Comparison of ENCODE assay signal across 8 mouse cellular contexts in the genomic region with DNA sequence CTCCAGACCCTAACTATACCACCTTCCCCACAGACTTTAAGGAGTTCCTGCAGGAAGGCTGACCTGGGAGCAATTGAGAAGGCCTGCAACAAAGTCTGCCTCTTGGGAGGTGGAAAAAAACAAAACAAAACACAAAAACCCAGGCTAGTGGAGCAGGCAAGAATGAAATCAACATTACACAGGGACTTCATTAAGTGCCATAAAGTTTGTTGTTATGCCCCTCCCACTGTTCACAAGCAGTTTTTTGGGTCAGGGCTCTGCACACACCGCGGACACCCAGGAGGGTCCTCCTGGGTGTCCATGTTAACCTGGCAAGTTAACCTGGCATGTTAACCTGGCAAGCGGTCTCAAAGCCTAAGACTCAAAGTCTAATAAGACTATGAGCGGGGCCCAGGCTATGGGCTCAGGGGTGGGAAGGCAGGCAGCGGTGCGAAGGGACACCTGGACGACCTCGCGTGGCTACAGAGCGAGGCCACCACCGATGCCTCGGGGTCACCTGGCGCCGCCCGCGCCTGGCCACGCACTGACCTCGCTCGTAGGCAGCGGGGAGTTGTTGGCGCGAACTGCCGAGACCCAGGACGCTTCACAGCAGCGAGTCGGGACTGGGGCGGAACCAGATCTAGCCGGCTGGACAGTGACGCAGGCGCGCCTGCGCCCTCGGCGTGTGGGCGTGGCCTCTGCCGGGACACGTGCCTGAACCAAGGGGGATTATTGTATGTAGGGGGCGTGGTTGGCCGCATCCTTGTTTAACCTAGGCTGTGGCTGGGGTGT. TPM values are rescaled to one million over a fixed set of nuclear protein-coding genes. Genes with fewer than 3 reads are reported as not detected.
DNase-seq lines count a peak whose midpoint lies in the region; ATAC-seq and TF ChIP-seq lines count a peak whose summit lies in the region.

No protein-coding gene starts in this region.

- TF ChIP-seq CTCF in gastrocnemius, adult 2 months (IDR thresholded peaks at IDR 0.05) = no peak
- peak; percentile 27; the same call in 1 of the 2 replicates for TF ChIP-seq CTCF in hindbrain, postnatal 0 days (IDR thresholded peaks at IDR 0.05; ENCODE audit: low read depth)

- H3K27ac ChIP-seq in gastrocnemius, adult 2 months = peak overlapping the region; percentile 99
- H3K27ac ChIP-seq in hindbrain, postnatal 0 days = peak overlapping the region; percentile 91

- H3K36me3 ChIP-seq in hindbrain, postnatal 0 days (ENCODE audit: insufficient read depth, low read length) = no peaks in the 10 kb centered on the region

- ATAC-seq in common myeloid progenitor, adult 5-6 weeks (replicated peaks; ENCODE audit: low read depth, poor library complexity, severe bottlenecking) = peak; percentile 93
- peak; percentile 98 for ATAC-seq in hindbrain, postnatal 0 days
- ATAC-seq in megakaryocyte, adult 5-6 weeks (ENCODE audit: poor library complexity, severe bottlenecking) = peak; percentile 92

- H3K9ac ChIP-seq in hindbrain, postnatal 0 days (replicated peaks; ENCODE audit: low read length) = peak overlapping the region; percentile 89

- intact Hi-C loops in gastrocnemius, adult 2 months (cut with DNase I) = no loop called here

- no peaks in the 10 kb centered on the region for H3K9me3 ChIP-seq in hindbrain, postnatal 0 days (ENCODE audit: low read length)

- peak; percentile 97 for DNase-seq in adipocyte (ENCODE audit: low spot score)
- peak; percentile 95 for DNase-seq in gastrocnemius, adult 2 months
- DNase-seq in hindbrain, postnatal 0 days (ENCODE audit: low spot score) = peak; percentile 95
- DNase-seq in left cerebral cortex, adult 8-10 months (ENCODE audit: low spot score in 2 of 2) = peak; percentile 78 to 87
- DNase-seq in right cerebral cortex, adult 18-20 months = peak; percentile 91
- peak; percentile 67 for DNase-seq in urinary bladder, postnatal 10 days (ENCODE audit: low spot score)

- 3% methylated on average over 39 of the region's 39 CpGs for WGBS in hindbrain, postnatal 0 days

- H3K27me3 ChIP-seq in hindbrain, postnatal 0 days (ENCODE audit: insufficient read depth, low read length) = no peaks in the 10 kb centered on the region

- H3K4me1 ChIP-seq in hindbrain, postnatal 0 days (ENCODE audit: insufficient read depth, low read length) = peaks cover 16% of the 10 kb centered on the region

- H3K4me2 ChIP-seq in hindbrain, postnatal 0 days (ENCODE audit: low read depth, low read length) = peak overlapping the region; percentile 94

- peak overlapping the region; percentile 93 for H3K4me3 ChIP-seq in gastrocnemius, adult 2 months
- H3K4me3 ChIP-seq in hindbrain, postnatal 0 days (ENCODE audit: low read length) = peak overlapping the region; percentile 70

RNA-seq across cellular contexts. Expression of gene Gpr146, which starts 5.7 kb away (rescaled TPM):
- total RNA-seq in common myeloid progenitor, adult 5-6 weeks (2017) = 4.9 and 5.4 TPM in 2 replicates
- total RNA-seq in gastrocnemius, adult 2 months (2021) = 10 to 100 TPM; 26.5 to 41.2 TPM
- total RNA-seq in hindbrain, postnatal 0 days (2014; rRNA removed) = 8.1 and 10.1 TPM in 2 replicates
- 3.7 and 4.4 TPM in 2 replicates for polyA plus RNA-seq in hindbrain, postnatal 0 days (2015; fragmentation: Nextera tagmentation; extraction: Ambion mirVana)
- 10 to 100 TPM; 15.9 to 17.1 (median 16.4) TPM for total RNA-seq in left cerebral cortex, adult 8-10 months (2022)
- total RNA-seq in megakaryocyte, adult 5-6 weeks (2015) = 9.8 and 13.1 TPM in 2 replicates
- 9.6 and 14.8 TPM in 2 replicates for total RNA-seq in megakaryocyte, adult 5-6 weeks (2017)

RNA-seq across cellular contexts. Expression of gene Cyp2w1, which starts 19.4 kb away (rescaled TPM):
- total RNA-seq in common myeloid progenitor, adult 5-6 weeks (2017) = not detected in 2 replicates
- total RNA-seq in gastrocnemius, adult 2 months (2021) = not detected
- total RNA-seq in hindbrain, postnatal 0 days (2014; rRNA removed) = not detected in 2 replicates
- not detected in 2 replicates for polyA plus RNA-seq in hindbrain, postnatal 0 days (2015; fragmentation: Nextera tagmentation; extraction: Ambion mirVana)
- not detected for total RNA-seq in left cerebral cortex, adult 8-10 months (2022)
- not detected in 2 replicates for total RNA-seq in megakaryocyte, adult 5-6 weeks (2015)
- total RNA-seq in megakaryocyte, adult 5-6 weeks (2017) = not detected in 2 replicates

RNA-seq across cellular contexts. Expression of gene Cox19, which starts 20.6 kb away (rescaled TPM):
- total RNA-seq in common myeloid progenitor, adult 5-6 weeks (2017) = 10.9 and 17.8 TPM in 2 replicates
- total RNA-seq in gastrocnemius, adult 2 months (2021) = 10 to 100 TPM; 48.7 to 69.6 TPM
- total RNA-seq in hindbrain, postnatal 0 days (2014; rRNA removed) = 93.7 and 106 TPM in 2 replicates
- 86.3 and 91.0 TPM in 2 replicates for polyA plus RNA-seq in hindbrain, postnatal 0 days (2015; fragmentation: Nextera tagmentation; extraction: Ambion mirVana)
- 10 to 100 TPM; 59.2 to 62.6 (median 61.3) TPM for total RNA-seq in left cerebral cortex, adult 8-10 months (2022)
- total RNA-seq in megakaryocyte, adult 5-6 weeks (2015) = 35.6 and 42.6 TPM in 2 replicates
- 20.0 and 24.6 TPM in 2 replicates for total RNA-seq in megakaryocyte, adult 5-6 weeks (2017)

RNA-seq across cellular contexts. Expression of gene C130050O18Rik, which starts 33.3 kb away (rescaled TPM):
- 0.53 and 1.6 TPM in 2 replicates for total RNA-seq in common myeloid progenitor, adult 5-6 weeks (2017)
- total RNA-seq in gastrocnemius, adult 2 months (2021) = under 1 TPM; 0.15 to 0.33 TPM
- total RNA-seq in hindbrain, postnatal 0 days (2014; rRNA removed) = 1.1 TPM in 1 of 2 replicates, not detected in the other
- 0.34 TPM in 1 of 2 replicates, not detected in the other for polyA plus RNA-seq in hindbrain, postnatal 0 days (2015; fragmentation: Nextera tagmentation; extraction: Ambion mirVana)
- 1 to 10 TPM in 1 of 4 experiments, under 1 TPM in 3; 0.32 to 1.5 (median 0.70) TPM for total RNA-seq in left cerebral cortex, adult 8-10 months (2022)
- 18.3 and 19.9 TPM in 2 replicates for total RNA-seq in megakaryocyte, adult 5-6 weeks (2015)
- total RNA-seq in megakaryocyte, adult 5-6 weeks (2017) = 16.6 and 19.7 TPM in 2 replicates

RNA-seq across cellular contexts. Expression of gene Adap1, which starts 46.4 kb away (rescaled TPM):
- total RNA-seq in common myeloid progenitor, adult 5-6 weeks (2017) = 15.8 and 25.8 TPM in 2 replicates
- total RNA-seq in gastrocnemius, adult 2 months (2021) = 1 to 10 TPM in 1 of 2 experiments, under 1 TPM in 1; 0.89 to 1.0 TPM
- total RNA-seq in hindbrain, postnatal 0 days (2014; rRNA removed) = 241 and 242 TPM in 2 replicates
- 123 and 128 TPM in 2 replicates for polyA plus RNA-seq in hindbrain, postnatal 0 days (2015; fragmentation: Nextera tagmentation; extraction: Ambion mirVana)
- total RNA-seq in left cerebral cortex, adult 8-10 months (2022) = 100 to 1,000 TPM; 207 to 227 (median 217) TPM
- total RNA-seq in megakaryocyte, adult 5-6 weeks (2015) = 42.5 and 43.9 TPM in 2 replicates
- total RNA-seq in megakaryocyte, adult 5-6 weeks (2017) = 56.9 and 61.1 TPM in 2 replicates

Comparison
In these comparisons a context has a peak if more than half of its experiments do, and no peak if none do; other contexts are left out.
1. Peak in every context shown above with its lines: DNase-seq, ATAC-seq, H3K4me3 ChIP-seq and H3K27ac ChIP-seq.